Mouse (Mus musculus) forebrain, embryonic 14.5 days (tissue): ENCODE results near the gene Car8. TPM values are rescaled to one million over a fixed set of nuclear protein-coding genes. Genes with fewer than 3 reads are reported as not detected.

Experiments used
- ATAC-seq: fragments of 200-750 bp; cut with Nextera tagmentation; 2 replicates; pipeline ENCODE4 v1.8.0; 2017; ENCODE audit warnings: mild to moderate bottlenecking, moderate library complexity
- DNase-seq: peaks from one replicate; pipeline ENCODE4 v3.0.0-alpha.2; 2015; ENCODE audit warnings: low spot score
- H3K27ac ChIP-seq: fragments of 300-500 bp; sonication (generic); 2 replicates; pipeline ENCODE4 v1.5.1; 2014; ENCODE audit warnings: low read depth, mild to moderate bottlenecking, control low read depth, low read length, moderate library complexity
- H3K27me3 ChIP-seq: fragments of 300-500 bp; sonication (generic); replicated peaks from 2 replicates; pipeline ENCODE4 v1.6.1; 2014; ENCODE audit warnings: low read length, control low read depth, mixed read lengths; ENCODE audit not compliant: control insufficient read depth, insufficient read depth
- H3K36me3 ChIP-seq: fragments of 300-500 bp; sonication (generic); 2 replicates; pipeline ENCODE4 v1.6.1; 2014; ENCODE audit warnings: low read length, control low read depth; ENCODE audit not compliant: control insufficient read depth, insufficient read depth
- H3K4me1 ChIP-seq: fragments of 300-500 bp; sonication (generic); 2 replicates; pipeline ENCODE4 v1.6.1; 2014; ENCODE audit warnings: antibody characterized with exemption, low read length, control low read depth; ENCODE audit not compliant: control insufficient read depth, insufficient read depth
- H3K4me2 ChIP-seq: fragments of 300-500 bp; sonication (generic); 2 replicates; pipeline ENCODE4 v1.6.1; 2014; ENCODE audit warnings: mild to moderate bottlenecking, control low read depth, low read length
- H3K4me3 ChIP-seq: fragments of 300-500 bp; sonication (generic); 2 replicates; pipeline ENCODE4 v1.5.1; 2014; ENCODE audit warnings: low read depth, low read length, control low read depth
- H3K9ac ChIP-seq: fragments of 300-500 bp; sonication (generic); 2 replicates; pipeline ENCODE4 v1.6.1; 2014; ENCODE audit warnings: mild to moderate bottlenecking, low read length, control low read depth, moderate library complexity
- H3K9me3 ChIP-seq: fragments of 300-500 bp; sonication (generic); replicated peaks from 2 replicates; pipeline ENCODE4 v1.6.1; 2016; ENCODE audit warnings: low read length, control low read depth, mixed read lengths; ENCODE audit not compliant: control insufficient read depth
- WGBS: fragments of 180-500 bp; shearing (Covaris S2); extraction: QIAGEN DNeasy Blood & Tissue Kit; methylation state at CpG from one replicate; pipeline ENCODE4 v1.1.7; 2014; 5-methylcytosine and 5-hydroxymethylcytosine counted together
- polyA plus RNA-seq: library from polyadenylated mRNA; unstranded; fragments of >200 nt; fragmentation: Nextera tagmentation; extraction: Ambion mirVana; gene quantifications from 2 replicates; pipeline ENCODE4 v1.2.1, GENCODE M21; 2014

Gene Car8
- 2.8 and 4.1 TPM in 2 replicates for polyA plus RNA-seq

DNA sequence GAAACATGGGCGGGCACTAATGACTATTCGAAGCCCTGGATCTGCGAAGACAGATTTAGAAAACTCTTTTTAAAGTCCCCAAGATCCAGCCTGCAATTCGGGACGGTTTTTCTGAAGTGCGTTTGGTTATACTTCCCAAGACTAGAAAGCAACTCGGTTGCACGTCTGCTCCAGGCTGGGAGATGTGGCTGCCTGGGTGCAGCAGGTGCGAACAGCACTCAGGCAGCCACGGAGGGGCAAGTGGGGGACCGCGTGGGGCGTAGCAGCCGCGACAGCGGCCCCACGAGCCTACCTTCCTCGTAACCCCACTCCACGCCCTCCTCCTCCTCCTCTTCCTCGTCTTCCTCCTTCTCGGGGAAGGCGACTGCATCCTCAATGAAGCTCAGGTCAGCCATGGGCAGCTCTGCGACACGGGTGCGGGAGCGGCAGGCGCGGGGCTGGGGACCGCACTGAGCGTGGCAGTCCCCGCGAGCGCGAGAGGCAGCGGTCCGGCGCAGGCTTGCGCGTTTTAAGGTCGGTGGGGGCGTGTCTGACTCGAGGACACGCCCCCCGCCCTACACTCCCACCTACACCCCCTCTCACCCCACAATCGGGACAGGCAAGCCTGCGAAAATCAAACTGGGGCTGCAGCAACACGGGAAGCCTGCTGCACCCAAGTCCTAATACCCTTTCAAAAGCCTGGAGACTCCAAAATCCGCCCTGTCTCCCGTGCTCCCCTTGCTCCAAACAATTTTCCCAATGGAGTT, at the start of gene Car8:
Gene Car8, minus strand, starts transcription at position 482 of the 746 bp plus-strand sequence.
- DNase-seq (peak; percentile 70), ATAC-seq (peak; percentile 95)
- 0% methylated on average over 49 of the region's 49 CpGs for WGBS
- H3K4me2 ChIP-seq = peak within 1 kb of the TSS; percentile 96
- H3K36me3 ChIP-seq = no peaks in the 10 kb centered on the region
- H3K9me3 ChIP-seq = no peaks in the 10 kb centered on the region
- H3K27me3 ChIP-seq = no peaks in the 10 kb centered on the region
- H3K4me1 ChIP-seq = peaks cover 3% of the 10 kb centered on the region; the same call in 1 of the 2 replicates
- peak within 1 kb of the TSS; percentile 62 for H3K9ac ChIP-seq
- no peak within 1 kb of the TSS for H3K27ac ChIP-seq
- H3K4me3 ChIP-seq = peak within 1 kb of the TSS; percentile 53

DNA sequence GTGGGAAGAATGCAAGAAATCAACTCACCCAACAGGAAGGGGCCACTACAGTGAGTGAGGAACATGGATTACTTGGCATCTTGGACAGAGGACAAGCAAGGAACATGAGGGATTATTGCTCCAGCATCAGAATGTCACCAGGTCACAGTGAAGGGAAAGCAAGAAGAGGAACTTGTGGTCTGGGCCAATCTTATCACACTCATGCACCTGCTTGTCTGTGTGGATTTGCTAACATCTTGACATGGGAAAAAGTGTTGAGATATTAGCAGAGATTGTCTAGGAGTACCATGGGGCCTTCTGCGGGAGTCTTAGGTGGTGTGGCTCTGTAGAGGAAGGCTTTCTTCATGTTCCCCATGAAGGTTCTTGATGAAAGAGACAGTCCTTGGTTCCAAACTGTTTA, 46.1 kb upstream of the Car8 start:
- Histone ChIP-seq H3K4me3 (no peak overlapping the region), H3K9ac (no peak overlapping the region), H3K4me1 (no peaks in the 10 kb centered on the region), H3K9me3 (no peaks in the 10 kb centered on the region), H3K36me3 (no peaks in the 10 kb centered on the region), H3K27ac (no peak overlapping the region), H3K4me2 (no peak overlapping the region), H3K27me3 (no peaks in the 10 kb centered on the region)
- ATAC-seq (no peak), DNase-seq (no peak)
- WGBS = 91% methylated on average over 1 of the region's 1 CpGs

DNA sequence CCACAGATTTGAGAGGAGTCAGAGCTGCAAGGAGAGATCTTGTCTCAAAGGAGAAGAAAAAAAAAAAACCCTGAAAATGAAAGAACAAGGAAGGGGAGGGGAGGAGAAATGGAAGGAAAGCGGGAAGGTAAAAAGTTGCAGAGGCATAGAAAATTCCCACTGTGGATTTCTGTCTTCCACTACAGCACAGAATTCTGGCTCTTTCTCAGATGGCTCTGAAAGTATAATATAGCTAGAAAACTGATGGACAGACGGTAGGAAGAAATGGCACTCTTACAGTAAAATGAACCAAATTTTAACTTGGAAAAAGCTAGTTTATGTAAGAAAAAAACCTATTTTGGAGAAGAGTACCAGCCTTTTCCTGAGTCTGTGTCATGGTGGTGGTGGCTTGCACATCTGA, 39.3 kb upstream of the Car8 start:
- no peak overlapping the region for H3K9ac ChIP-seq

DNA sequence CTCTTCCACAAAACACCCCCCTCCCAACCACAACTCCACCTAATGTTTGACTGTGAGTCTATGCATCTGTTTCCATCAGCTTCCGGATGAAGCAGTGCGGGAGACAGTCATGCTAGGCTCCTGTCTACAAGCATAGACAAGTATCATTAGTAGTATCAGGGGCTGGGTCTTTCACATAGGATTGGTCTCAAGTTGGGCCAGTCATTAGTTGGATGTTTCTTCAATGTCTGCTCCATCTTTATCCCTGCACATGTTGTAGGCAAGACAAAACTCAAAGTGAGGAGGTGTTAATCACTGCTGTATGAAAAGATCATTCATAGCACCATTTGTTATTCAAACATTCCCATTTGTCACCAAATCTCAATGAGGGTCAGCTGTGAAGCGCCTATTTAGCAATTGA, 11.0 kb upstream of the Car8 start:
- Histone ChIP-seq H3K4me2 (no peak overlapping the region), H3K27ac (no peak overlapping the region), H3K9ac (no peak overlapping the region), H3K4me3 (no peak overlapping the region), H3K36me3 (no peaks in the 10 kb centered on the region), H3K27me3 (no peaks in the 10 kb centered on the region), H3K9me3 (no peaks in the 10 kb centered on the region), H3K4me1 (no peaks in the 10 kb centered on the region)
- ATAC-seq (0 out of 2 replicates have a peak, but pooled peaks have one; percentile 23), DNase-seq (no peak)
- WGBS = 73% methylated on average over 3 of the region's 3 CpGs

More for the DNA sequence above, 39.3 kb upstream of the Car8 start:
- H3K4me2 ChIP-seq = no peak overlapping the region
- DNase-seq (no peak), ATAC-seq (no peak)
- H3K9me3 ChIP-seq = no peaks in the 10 kb centered on the region
- 92% methylated on average over 2 of the region's 2 CpGs for WGBS
- H3K4me1 ChIP-seq = no peaks in the 10 kb centered on the region
- H3K27me3 ChIP-seq = no peaks in the 10 kb centered on the region
- no peak overlapping the region for H3K4me3 ChIP-seq
- no peak overlapping the region for H3K27ac ChIP-seq
- no peaks in the 10 kb centered on the region for H3K36me3 ChIP-seq

DNA sequence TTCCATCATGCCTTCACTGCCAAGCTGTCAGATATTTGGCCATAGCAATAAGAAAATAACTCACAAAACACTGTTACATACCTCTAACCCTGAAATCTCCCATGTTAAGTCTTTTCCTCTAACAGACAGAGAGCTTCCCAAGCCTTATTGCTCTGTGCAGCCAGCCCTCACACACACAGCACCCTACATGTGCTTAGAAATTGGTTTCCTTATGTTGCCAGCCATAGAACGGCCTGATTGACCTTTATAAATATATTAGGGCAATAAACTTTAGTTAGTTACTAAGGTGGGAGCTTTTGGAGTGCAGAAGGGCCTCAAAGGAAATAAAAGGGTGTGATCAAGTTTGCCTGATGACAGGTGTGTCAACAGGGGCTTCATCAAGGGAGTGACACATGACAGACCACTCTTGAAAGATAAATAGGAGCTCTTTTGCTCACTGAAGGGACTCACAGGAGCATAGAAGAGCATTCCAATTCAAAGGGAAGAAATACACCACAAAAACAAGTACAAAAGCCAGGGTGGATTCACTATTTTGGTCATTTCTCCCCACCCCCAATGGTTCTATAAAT, 6.7 kb upstream of the Car8 start:
- 84% methylated on average over 1 of the region's 1 CpGs for WGBS
- DNase-seq = no peak
- no peak for ATAC-seq
- H3K9ac ChIP-seq = no peak overlapping the region
- H3K27me3 ChIP-seq = no peaks in the 10 kb centered on the region
- no peaks in the 10 kb centered on the region for H3K36me3 ChIP-seq
- H3K4me3 ChIP-seq = no peak overlapping the region
- no peaks in the 10 kb centered on the region for H3K4me1 ChIP-seq
- no peaks in the 10 kb centered on the region for H3K9me3 ChIP-seq
- no peak overlapping the region for H3K4me2 ChIP-seq
- H3K27ac ChIP-seq = no peak overlapping the region

DNA sequence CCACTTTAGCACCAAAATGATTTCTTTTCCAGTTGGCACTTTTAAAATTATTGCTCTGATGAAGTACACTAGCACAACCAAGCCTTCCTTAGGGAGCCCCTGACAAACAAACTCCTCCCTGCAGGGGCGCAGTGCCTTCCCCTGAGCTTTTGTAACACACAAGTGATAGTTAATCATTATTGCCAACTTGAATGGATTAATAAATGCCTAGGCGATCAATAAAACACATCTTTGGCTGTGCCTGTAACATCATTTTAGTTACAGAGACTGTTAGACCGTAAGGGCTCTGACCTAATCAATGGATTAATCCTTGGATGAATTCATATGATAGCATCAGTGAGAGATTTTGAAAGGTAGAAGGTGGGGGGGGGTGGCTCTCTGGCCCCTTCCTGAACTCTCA, 6.2 kb upstream of the Car8 start:
- DNase-seq (no peak), ATAC-seq (no peak)
- no peaks in the 10 kb centered on the region for H3K27me3 ChIP-seq
- H3K9ac ChIP-seq = no peak overlapping the region
- 97% methylated on average over 3 of the region's 3 CpGs for WGBS
- H3K4me3 ChIP-seq = no peak overlapping the region
- no peak overlapping the region for H3K27ac ChIP-seq
- H3K9me3 ChIP-seq = no peaks in the 10 kb centered on the region
- no peak overlapping the region for H3K4me2 ChIP-seq
- H3K36me3 ChIP-seq = no peaks in the 10 kb centered on the region
- H3K4me1 ChIP-seq = no peaks in the 10 kb centered on the region

DNA sequence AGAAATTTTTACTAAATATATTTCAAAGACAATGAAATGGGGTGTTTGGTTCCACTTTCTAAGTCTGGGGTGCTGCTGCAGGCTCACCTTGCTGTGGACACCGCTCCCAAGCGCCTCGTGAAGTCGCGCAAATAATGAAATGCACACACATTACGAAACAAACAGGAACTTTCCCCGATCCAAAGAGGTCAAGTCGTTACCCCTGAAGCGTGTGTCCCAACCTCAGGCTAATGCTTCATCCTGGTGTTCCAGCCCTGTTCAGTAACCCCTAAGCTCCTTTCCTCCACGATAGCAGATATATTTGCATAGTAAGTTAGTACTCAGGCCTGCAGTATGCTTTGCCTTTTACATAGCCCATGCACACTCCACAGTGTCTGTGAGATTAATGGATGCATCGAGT, 858 bp upstream of the Car8 start:
- Histone ChIP-seq H3K36me3 (no peaks in the 10 kb centered on the region), H3K27ac (no peak overlapping the region), H3K27me3 (no peaks in the 10 kb centered on the region), H3K4me1 (peaks cover 3% of the 10 kb centered on the region; the same call in 1 of the 2 replicates), H3K4me2 (no peak overlapping the region), H3K9ac (no peak overlapping the region), H3K9me3 (no peaks in the 10 kb centered on the region), H3K4me3 (no peak overlapping the region)
- WGBS = 70% methylated on average over 11 of the region's 11 CpGs
- DNase-seq (no peak), ATAC-seq (no peak)

DNA sequence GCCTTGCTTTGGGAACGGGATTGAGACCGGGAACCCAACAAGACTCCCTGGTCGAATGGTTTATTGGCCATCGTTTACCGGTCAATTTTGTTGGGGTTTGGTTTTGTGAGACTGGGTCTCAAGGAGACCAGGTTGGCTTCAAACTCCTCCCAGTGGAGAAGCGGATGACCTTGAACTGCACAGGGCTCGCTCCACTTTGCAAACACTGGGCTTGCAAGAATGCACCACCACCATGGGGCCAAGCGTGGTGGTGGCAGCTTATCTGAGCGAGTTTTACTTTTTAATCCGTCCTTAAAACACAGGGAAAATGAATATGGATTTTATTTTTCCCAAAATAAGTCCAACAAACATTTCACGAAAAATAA, 447 bp upstream of the Car8 start:
- H3K27ac ChIP-seq = no peak overlapping the region
- peaks cover 3% of the 10 kb centered on the region; the same call in 1 of the 2 replicates for H3K4me1 ChIP-seq
- 17% methylated on average over 11 of the region's 11 CpGs for WGBS
- H3K9ac ChIP-seq = peak overlapping the region; percentile 62
- peak overlapping the region; percentile 96 for H3K4me2 ChIP-seq
- peak overlapping the region; percentile 53 for H3K4me3 ChIP-seq
- peak; percentile 22 for DNase-seq
- no peaks in the 10 kb centered on the region for H3K9me3 ChIP-seq
- no peaks in the 10 kb centered on the region for H3K36me3 ChIP-seq
- H3K27me3 ChIP-seq = no peaks in the 10 kb centered on the region
- peak; percentile 66 for ATAC-seq

DNA sequence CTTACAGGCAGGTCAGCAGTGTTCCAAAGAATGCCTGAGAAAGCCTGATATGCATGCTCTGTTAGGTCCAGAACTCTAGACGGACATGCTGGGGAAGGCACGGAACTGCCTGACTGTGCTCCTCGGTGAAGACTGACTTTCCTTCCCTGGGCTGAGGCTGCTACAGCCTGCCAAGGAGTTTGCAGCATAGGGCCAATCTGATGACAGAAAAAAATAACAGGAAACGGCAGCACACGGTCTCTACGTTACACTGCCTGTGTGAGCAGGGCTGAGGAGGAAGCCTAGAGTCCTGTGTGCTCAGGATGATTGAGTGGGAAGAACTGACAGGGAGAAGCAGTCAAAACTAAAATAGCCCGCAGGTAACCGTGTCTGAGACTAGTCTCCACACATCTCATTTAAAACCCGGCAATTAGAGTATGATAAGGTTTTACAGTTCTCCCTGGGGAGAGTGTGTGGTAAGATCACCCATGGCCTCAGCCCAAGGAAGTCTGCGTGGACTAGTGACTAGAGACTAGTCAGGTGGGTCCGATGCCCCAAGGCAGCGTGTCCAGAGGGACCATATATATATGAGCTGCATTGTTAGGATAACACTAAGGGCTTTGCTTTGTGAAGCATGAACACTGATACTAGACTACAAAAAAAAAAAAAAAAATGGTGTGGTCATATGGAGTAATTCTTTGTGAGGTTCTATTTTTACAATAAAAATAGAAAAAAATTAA, 6.3 kb downstream of the Car8 start:
- H3K4me3 ChIP-seq = no peak overlapping the region
- H3K4me1 ChIP-seq = no peaks in the 10 kb centered on the region
- H3K27ac ChIP-seq = no peak overlapping the region
- WGBS = 76% methylated on average over 12 of the region's 12 CpGs
- ATAC-seq (no peak), DNase-seq (no peak)
- H3K9ac ChIP-seq = no peak overlapping the region
- no peaks in the 10 kb centered on the region for H3K36me3 ChIP-seq
- H3K9me3 ChIP-seq = no peaks in the 10 kb centered on the region
- H3K27me3 ChIP-seq = no peaks in the 10 kb centered on the region
- H3K4me2 ChIP-seq = no peak overlapping the region
